Mouse (Mus musculus) midbrain, embryonic 16.5 days (tissue): ENCODE results near the gene Xlr4a. TPM values are rescaled to one million over a fixed set of nuclear protein-coding genes. Genes with fewer than 3 reads are reported as not detected.
"Not testable (repeated sequence)": the region's sequence is repeated elsewhere in the genome, so short reads cannot be mapped to it uniquely, and the experiment has no call there.

Experiments
- ATAC-seq: fragments of 200-750 bp; cut with Nextera tagmentation; 2 replicates; pipeline ENCODE4 v1.8.0; 2017; ENCODE audit warnings: moderate TSS enrichment
- H3K27ac ChIP-seq: fragments of 300-500 bp; sonication (generic); 2 replicates; pipeline ENCODE4 v1.5.1; 2014; ENCODE audit warnings: mild to moderate bottlenecking, low read length, mixed read lengths
- H3K27me3 ChIP-seq: fragments of 300-500 bp; sonication (generic); 2 replicates; pipeline ENCODE4 v1.6.1; 2014; ENCODE audit warnings: low read depth, low read length, mixed read lengths; ENCODE audit not compliant: control insufficient read depth, insufficient read depth
- H3K36me3 ChIP-seq: fragments of 300-500 bp; sonication (generic); 2 replicates; pipeline ENCODE4 v1.6.1; 2014; ENCODE audit warnings: mild to moderate bottlenecking, low read length, moderate library complexity, mixed read lengths; ENCODE audit not compliant: control insufficient read depth, insufficient read depth
- H3K4me1 ChIP-seq: fragments of 300-500 bp; sonication (generic); 2 replicates; pipeline ENCODE4 v1.6.1; 2014; ENCODE audit warnings: mild to moderate bottlenecking, low read length, mixed read lengths; ENCODE audit not compliant: control insufficient read depth, insufficient read depth
- H3K4me2 ChIP-seq: fragments of 300-500 bp; sonication (generic); 2 replicates; pipeline ENCODE4 v1.6.1; 2014; ENCODE audit warnings: mild to moderate bottlenecking, low read length, mixed read lengths
- H3K4me3 ChIP-seq: fragments of 300-500 bp; sonication (generic); 2 replicates; pipeline ENCODE4 v1.5.1; 2014; ENCODE audit warnings: low read depth, mild to moderate bottlenecking, low read length, moderate library complexity, mixed read lengths
- H3K9ac ChIP-seq: fragments of 300-500 bp; sonication (generic); 2 replicates; pipeline ENCODE4 v1.6.1; 2014; ENCODE audit warnings: low read depth, low read length, mixed read lengths
- H3K9me3 ChIP-seq: fragments of 300-500 bp; sonication (generic); replicated peaks from 2 replicates; pipeline ENCODE4 v1.6.1; 2014; ENCODE audit warnings: mild to moderate bottlenecking, low read length, mixed read lengths; ENCODE audit not compliant: control insufficient read depth, poor library complexity, severe bottlenecking
- WGBS: fragments of 180-500 bp; shearing (Covaris S2); extraction: QIAGEN DNeasy Blood & Tissue Kit; methylation state at CpG from one replicate; pipeline ENCODE4 v1.1.7; 2014; 5-methylcytosine and 5-hydroxymethylcytosine counted together
- polyA plus RNA-seq: library from polyadenylated mRNA; unstranded; fragments of >200 nt; fragmentation: Nextera tagmentation; extraction: Ambion mirVana; gene quantifications from 2 replicates; pipeline ENCODE4 v1.2.1, GENCODE M21; 2015

Xlr4a gene
- 0.46 and 0.58 TPM in 2 replicates for polyA plus RNA-seq

DNA sequence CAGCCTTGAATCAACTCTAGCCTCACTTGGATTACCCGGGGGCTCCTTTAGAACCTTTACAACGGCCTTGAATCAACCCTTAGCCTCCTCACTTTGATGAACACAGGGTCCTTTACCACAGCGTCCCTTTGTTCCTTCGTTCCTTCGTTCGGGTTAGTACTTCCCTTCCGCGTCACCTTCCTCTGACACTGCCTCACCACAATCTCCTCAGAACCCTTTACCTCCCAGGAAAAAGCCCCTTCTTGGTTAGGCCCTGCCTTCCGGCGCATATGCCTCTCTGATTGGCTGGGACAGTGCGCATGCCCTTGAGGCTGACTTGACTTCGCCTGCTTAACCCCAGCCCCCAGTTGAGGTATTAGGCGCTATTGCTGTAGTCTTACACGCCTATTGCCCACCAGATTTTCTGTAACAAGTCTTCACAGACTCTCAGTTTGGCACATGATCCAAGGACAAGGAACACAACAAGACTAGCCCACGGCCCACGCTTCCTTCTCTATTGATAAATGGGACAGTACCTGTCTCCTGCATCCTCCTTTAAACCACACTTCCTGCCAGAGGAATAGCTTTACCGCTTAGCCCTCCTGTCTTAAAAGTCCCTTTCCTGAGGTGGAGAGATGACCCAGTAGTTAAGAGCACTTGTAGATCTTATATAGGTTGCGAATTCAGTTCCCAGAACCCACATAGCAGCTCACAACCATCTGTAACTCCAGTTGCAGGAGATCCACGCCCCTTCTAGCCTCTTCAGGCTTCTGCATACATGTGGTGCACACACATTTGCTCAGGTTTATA lies at the start of gene Xlr4a:
TSS of gene Xlr4a (minus strand) at position 212 of the 789 bp plus-strand sequence.
- H3K27ac ChIP-seq, H3K9ac ChIP-seq, H3K9me3 ChIP-seq, H3K27me3 ChIP-seq, H3K4me2 ChIP-seq, ATAC-seq, H3K4me1 ChIP-seq, H3K4me3 ChIP-seq, H3K36me3 ChIP-seq: not testable (repeated sequence)
- WGBS = 87% methylated on average over 17 of the region's 19 CpGs

DNA sequence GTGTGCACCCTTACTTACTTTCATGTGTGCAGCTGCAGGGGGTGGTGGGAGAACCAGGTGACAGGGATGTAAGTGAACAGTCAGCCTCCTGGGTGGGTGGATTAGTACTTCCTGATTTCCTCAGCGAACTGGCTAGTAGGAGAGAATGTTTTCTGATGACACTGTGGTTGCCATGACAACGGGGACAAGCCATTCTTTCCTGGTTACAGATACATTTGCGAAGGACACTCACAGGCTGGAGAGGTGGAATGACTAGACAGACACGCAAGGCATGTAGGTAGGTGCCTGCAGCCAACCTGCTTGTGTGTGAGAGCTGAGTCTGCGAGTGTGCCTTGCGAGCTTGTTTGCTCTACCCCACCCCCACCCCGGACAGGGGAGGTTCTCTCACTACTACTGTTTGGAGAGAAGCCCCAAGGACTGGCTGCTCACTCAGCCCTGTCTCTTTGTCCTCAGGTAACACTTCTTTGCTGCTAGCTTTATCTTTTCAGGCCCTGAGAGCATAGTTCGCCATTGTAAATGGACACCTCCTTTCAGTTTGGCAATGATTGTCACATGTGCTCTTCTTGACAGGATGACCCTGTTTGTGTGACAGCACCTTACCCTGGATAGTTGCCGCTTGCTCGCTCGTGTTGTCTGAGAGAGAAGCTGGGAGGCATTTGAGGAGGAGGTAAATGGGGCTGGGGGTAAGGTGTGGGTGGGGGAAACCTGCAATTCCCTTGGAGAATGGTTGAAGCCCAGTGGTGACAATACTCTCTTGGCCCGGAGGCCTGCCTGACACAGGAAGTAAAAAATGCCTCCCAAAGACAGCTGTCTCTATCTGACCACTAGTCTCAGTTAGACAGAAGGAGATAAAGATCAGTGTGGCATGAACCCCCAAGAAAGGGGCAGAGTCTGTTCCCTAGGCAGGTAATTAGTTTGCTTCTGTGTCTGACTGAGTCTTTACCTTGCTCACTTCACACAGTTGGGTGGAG lies 40.9 kb upstream of the Xlr4a start:
- not testable (repeated sequence) for H3K4me2 ChIP-seq, H3K4me1 ChIP-seq
- no CpG with 5 or more reads among the region's 12 CpGs for WGBS

DNA sequence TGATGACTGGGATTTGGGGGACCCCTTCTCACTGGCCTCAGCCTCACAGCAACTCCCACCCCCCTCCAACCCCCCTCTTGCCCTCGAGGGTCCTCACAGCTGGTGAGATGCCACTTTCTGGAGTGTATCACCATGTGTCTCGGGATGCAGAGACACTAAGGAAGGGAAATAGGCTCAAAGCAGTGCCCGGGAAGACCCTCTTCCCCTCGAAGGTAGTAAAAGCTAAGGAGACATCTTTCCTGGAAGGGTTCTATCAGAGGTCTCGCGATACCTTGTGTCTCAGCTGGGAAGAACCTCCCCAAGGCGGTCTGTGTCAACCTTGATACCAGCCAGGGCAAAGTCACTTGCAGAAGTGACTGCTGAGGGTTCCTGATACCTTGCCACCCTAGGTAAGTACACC lies 34.5 kb upstream of the Xlr4a start, which contains the start of gene Gm14685:
TSS of gene Gm14685 (plus strand) at position 301 of the 400 bp plus-strand sequence.
- not testable (repeated sequence) for H3K27me3 ChIP-seq, H3K4me3 ChIP-seq, H3K4me1 ChIP-seq, H3K27ac ChIP-seq, H3K4me2 ChIP-seq, H3K9me3 ChIP-seq, ATAC-seq, H3K36me3 ChIP-seq, H3K9ac ChIP-seq
- no CpG with 5 or more reads among the region's 7 CpGs for WGBS

More for the DNA sequence above, 40.9 kb upstream of the Xlr4a start:
- not testable (repeated sequence) for H3K9me3 ChIP-seq, H3K36me3 ChIP-seq, H3K27ac ChIP-seq, H3K9ac ChIP-seq, H3K4me3 ChIP-seq, H3K27me3 ChIP-seq
- ATAC-seq = peak; percentile 94

DNA sequence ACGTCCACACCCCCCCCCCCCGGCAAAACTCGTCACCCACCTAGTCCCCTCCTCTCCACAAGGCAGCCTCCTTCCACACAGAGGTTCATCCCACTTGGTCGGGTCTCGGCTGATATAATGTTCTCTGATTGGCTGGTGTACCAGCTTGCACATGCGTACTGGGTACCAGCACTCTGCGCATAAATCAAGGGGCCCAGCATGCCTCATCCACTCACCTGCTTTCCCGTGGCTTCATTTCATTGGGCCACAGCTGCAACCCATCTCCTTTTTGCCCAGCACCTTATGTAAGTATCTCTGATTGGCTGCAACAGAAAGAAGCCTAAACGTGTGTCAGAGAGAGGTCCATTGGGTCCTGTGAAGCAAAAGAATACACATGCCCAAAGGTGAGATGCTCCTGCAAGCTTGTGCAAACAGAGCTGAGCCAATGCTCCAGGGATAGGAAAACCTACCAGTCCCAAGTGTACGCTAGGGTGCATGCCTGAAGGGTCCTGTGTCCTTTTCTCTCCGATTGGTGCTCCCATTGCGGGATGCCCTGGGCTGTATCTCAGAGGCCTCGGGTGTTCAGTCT lies 14.7 kb upstream of the Xlr4a start, which contains the start of gene Xlr3a:
TSS of gene Xlr3a (minus strand) at position 155 of the 568 bp plus-strand sequence.
- not testable (repeated sequence) for ATAC-seq, H3K27ac ChIP-seq, H3K27me3 ChIP-seq, H3K36me3 ChIP-seq, H3K4me3 ChIP-seq, H3K9me3 ChIP-seq, H3K4me2 ChIP-seq, H3K9ac ChIP-seq, H3K4me1 ChIP-seq
- 73% methylated on average over 13 of the region's 13 CpGs for WGBS

GRCm38 (mm10) chrX:73066765-73067312 lies 15.4 kb downstream of the Xlr4a start:
- H3K9ac ChIP-seq, H3K4me2 ChIP-seq, H3K4me1 ChIP-seq, ATAC-seq, H3K27ac ChIP-seq, H3K36me3 ChIP-seq, H3K27me3 ChIP-seq, H3K9me3 ChIP-seq, H3K4me3 ChIP-seq: not testable (repeated sequence)
- WGBS = 75% methylated on average over 1 of the region's 5 CpGs

GRCm38 (mm10) chrX:73064415-73064793 lies 17.9 kb downstream of the Xlr4a start, which contains the start of gene Pnma3:
Gene Pnma3 (plus strand): TSS chrX:73064787.
- 11% methylated on average over 6 of the region's 7 CpGs for WGBS
- H3K9me3 ChIP-seq = no peaks in the 10 kb centered on the region
- H3K36me3 ChIP-seq = no peaks in the 10 kb centered on the region
- peak within 1 kb of the TSS; percentile 45 for H3K4me3 ChIP-seq
- peaks cover 8% of the 10 kb centered on the region; the same call in 1 of the 2 replicates for H3K4me1 ChIP-seq
- H3K4me2 ChIP-seq = peak within 1 kb of the TSS; percentile 64
- H3K27ac ChIP-seq = 0 out of 2 replicates have a peak within 1 kb of the TSS, but pooled peaks have one; percentile 47
- peak; percentile 64; the same call in 1 of the 2 replicates for ATAC-seq
- no peaks in the 10 kb centered on the region for H3K27me3 ChIP-seq
- peak within 1 kb of the TSS; percentile 64 for H3K9ac ChIP-seq

DNA sequence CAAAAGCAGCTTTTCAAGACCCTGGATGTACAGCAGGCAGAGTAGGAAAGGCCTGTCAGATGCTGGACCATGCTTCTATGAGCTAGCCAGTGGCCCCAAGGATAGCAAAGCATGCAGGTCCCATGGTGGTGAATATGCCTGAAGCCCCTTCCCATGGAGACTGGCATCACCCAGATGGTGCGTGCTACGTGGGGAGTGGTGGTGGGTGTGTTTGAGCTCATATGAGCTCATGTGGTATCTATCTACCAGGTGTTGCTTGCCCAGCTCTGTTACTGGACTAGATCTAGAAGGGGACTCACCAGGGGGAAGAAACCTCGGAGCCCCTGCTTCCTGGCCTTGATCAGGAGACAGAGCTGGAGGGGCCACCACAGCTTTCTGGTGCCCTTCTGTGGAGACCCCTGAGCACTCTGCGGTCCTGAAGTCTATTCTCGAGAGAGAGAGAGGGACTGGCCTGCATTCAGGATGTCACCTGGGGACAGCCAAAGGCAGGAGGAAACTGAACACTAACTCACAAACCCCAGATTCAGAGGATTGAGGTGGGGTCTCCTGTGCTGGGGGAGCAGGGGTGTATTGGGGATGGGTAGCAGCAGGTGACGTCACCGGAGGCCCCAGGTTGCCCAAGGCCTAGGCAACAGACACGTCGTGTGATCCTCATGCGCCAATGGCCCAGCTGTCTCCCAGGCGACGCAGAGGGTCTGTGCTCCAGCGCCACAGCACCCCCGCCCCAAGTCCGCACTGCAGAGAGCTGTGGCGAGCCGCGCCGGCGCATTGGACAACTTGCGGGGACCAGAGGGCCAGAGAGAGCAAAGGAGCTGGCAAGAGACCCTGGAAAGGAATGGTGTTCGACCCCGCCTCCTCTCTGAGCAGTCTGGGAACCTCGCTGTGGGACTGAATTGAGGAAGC lies 18.5 kb downstream of the Xlr4a start:
- Histone ChIP-seq H3K4me3 (peak overlapping the region; percentile 45), H3K36me3 (no peaks in the 10 kb centered on the region), H3K27me3 (no peaks in the 10 kb centered on the region), H3K9ac (peak overlapping the region; percentile 64), H3K4me2 (peak overlapping the region; percentile 64), H3K4me1 (peaks cover 8% of the 10 kb centered on the region; the same call in 1 of the 2 replicates), H3K27ac (0 out of 2 replicates have a peak overlapping the region, but pooled peaks have one; percentile 47), H3K9me3 (no peaks in the 10 kb centered on the region)
- peak; percentile 93 for ATAC-seq
- WGBS = 32% methylated on average over 20 of the region's 24 CpGs

DNA sequence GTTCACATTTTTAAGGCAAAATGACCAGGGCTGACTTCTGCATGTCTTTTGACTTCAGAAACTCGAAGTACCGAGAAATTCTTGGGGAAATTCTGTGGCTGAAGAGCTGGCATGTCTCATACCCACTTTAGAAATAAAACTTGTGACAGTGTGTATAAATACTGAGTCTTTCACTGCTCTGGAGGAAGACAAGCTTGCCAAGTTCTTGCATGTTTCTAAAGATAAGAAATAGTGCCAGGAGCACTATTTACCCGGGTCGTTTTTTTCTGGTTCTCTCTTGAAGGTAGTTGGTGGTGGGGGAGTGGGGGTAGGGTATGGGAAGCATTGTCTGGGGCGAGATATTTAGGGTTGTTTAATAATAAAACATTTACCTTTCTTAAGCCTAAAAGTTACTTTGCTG lies 20.0 kb downstream of the Xlr4a start:
- Histone ChIP-seq H3K4me3 (no peak overlapping the region), H3K27ac (no peak overlapping the region), H3K4me1 (peaks cover 3% of the 10 kb centered on the region; the same call in 1 of the 2 replicates), H3K9me3 (no peaks in the 10 kb centered on the region), H3K36me3 (no peaks in the 10 kb centered on the region), H3K4me2 (no peak overlapping the region), H3K27me3 (no peaks in the 10 kb centered on the region), H3K9ac (no peak overlapping the region)
- ATAC-seq = no peak
- WGBS = 52% methylated on average over 5 of the region's 5 CpGs
